Mouse (Mus musculus) macrophage (primary cell): ENCODE data around the gene Gm12184. TPM values are rescaled to one million over a fixed set of nuclear protein-coding genes. Genes with fewer than 3 reads are reported as not detected.
"Not testable (repeated sequence)": the region's sequence is repeated elsewhere in the genome, so short reads cannot be mapped to it uniquely, and the experiment has no call there.

ENCODE experiments used
- H3K27ac ChIP-seq: fragments of 350-480 bp; formaldehyde crosslinking; 2 replicates; pipeline ENCODE4 v1.9.0; 2021
- H3K36me3 ChIP-seq: fragments of 350-480 bp; formaldehyde crosslinking; 2 replicates; pipeline ENCODE4 v1.9.0; 2021; ENCODE audit errors: inconsistent target
- H3K4me3 ChIP-seq: fragments of 350-480 bp; formaldehyde crosslinking; 2 replicates; pipeline ENCODE4 v1.9.0; 2021; ENCODE audit errors: inconsistent target
- H3K79me2 ChIP-seq: fragments of 350-480 bp; formaldehyde crosslinking; 2 replicates; pipeline ENCODE4 v1.9.0; 2021; ENCODE audit errors: inconsistent target
- WGBS: methylation state at CpG from one replicate; pipeline ENCODE4 v1.1.7; 2026; ENCODE audit warnings: inconsistent platforms; ENCODE audit not compliant: missing documents; 5-methylcytosine and 5-hydroxymethylcytosine counted together
- polyA plus RNA-seq: library from polyadenylated mRNA; stranded (reverse); fragments of 250-400 nt; gene quantifications from 3 replicates; pipeline ENCODE4 v1.2.4, GENCODE M21; 2018; ENCODE audit warnings: inconsistent platforms
- total RNA-seq, 78 experiments: library from RNA; depleted of rRNA; stranded (reverse); fragments of 250-400 nt; gene quantifications; 1 replicate in 9 of 78; 2 replicates in 24 of 78; 3 replicates in 43 of 78; 4 replicates in 2 of 78; pipeline ENCODE4 v1.2.4; 2018; ENCODE audit warnings: inconsistent platforms in 56 of 78

The Gm12184 gene
- 1 to 10 TPM in 4 of 26 experiments, under 1 TPM in 1, not detected in 21; 0.98 to 1.4 (median 1.3) TPM for total RNA-seq (2018; cell fraction: chromatin; rRNA removed)
- 1 to 10 TPM in 21 of 26 experiments, under 1 TPM in 5; 0.47 to 2.3 (median 1.5) TPM for total RNA-seq (2018; cell fraction: cytosol; rRNA removed)
- 1 to 10 TPM in 3 of 26 experiments, under 1 TPM in 10, not detected in 13; 0.40 to 5.6 (median 0.67) TPM for total RNA-seq (2018; cell fraction: nucleus; rRNA removed)
- 0.75 to 2.7 TPM (median 1.7 TPM) in 3 replicates for polyA plus RNA-seq

DNA sequence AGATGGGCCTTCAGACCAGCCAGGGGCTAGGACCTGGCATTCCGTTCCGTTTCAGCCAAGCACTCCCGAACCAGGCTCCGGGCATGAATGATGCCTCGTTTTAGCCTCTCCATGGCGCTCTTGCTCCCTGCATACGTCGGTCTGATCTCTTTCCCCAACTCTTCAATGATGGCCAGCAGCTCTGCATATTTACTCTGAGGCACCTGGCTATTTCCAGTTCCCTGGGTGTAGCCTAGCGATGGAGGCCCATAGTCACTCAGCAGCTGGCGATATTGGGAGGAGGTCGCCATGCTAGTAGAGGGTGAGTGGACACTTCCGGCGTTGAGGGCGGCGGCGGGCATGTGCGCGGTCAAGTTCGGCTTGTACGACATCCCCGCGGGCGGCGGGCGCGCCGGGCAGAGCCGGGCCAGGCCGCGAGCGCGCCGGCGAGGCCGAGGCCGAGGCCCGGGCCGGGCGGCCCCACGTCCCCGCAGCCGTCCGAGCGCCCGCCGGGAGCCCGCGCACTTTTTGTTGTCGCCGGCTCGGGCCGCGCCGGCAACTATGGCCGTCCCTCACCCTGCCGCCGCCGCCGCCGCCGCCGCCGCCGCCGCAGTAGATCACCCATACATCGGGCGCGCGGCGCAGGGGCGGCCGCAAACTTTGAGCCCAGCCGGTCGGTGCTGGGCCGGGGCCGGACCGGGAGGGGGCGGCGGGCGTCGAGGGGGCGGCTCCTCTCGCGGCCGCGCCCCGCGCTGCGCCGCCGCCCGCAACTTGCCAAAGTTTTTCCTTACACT, at the start of gene Gm12184, which contains the start of gene Trim7:
TSS of gene Gm12184 (minus strand) at position 677 of the 773 bp plus-strand sequence.
TSS of gene Trim7 (plus strand) at position 162 of the 773 bp plus-strand sequence.
- H3K27ac ChIP-seq, H3K79me2 ChIP-seq, H3K36me3 ChIP-seq: not testable (repeated sequence)
- H3K4me3 ChIP-seq = peak within 1 kb of the TSS; percentile 40
- WGBS = 0% methylated on average over 8 of the region's 92 CpGs

DNA sequence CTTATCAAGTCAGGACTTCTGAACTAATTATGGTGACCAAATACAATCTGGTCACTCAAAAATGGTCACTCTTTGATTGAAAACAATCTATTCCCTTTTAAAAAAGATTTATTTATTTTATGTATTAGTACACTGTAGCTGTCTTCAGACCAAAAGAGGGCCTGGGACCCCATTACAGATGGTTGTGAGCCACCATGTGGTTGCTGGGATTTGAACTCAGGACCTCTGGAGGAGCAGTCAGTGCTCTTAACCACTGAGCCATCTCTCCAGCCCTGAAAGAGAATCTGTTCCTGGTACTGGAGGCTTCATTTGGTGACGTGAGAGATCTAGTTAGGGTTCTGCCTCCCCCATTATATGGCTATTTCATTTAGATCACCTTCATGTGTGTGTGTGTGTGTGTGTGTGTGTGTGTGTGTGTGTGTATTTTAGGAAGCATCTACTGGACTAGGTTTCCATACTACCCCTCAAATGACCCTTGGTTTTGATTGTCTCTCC, 48.9 kb upstream of the Gm12184 start:
- WGBS = 100% methylated on average over 1 of the region's 1 CpGs
- H3K79me2 ChIP-seq = peaks cover 21% of the 10 kb centered on the region
- H3K36me3 ChIP-seq, H3K4me3 ChIP-seq, H3K27ac ChIP-seq: not testable (repeated sequence)

DNA sequence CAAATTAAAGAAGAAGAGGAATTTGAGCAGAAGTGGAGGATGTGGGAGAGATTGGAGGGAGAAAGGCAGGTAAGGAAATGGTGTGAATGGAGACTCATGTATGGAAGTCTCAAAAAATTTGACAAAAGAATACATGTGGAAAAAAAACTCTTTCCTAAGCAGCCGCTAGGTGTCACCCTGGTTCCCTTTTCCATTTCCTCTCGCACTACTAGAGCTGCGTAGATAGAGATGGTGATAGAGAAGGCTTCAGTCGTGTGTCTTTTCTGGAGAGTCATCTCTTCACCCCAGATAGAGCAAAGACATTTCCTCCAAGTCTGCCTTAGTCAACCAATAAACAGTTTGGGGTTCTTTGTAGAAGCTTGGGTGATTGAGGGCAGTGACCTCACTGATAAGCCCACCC, 48.0 kb upstream of the Gm12184 start:
- 6% methylated on average over 4 of the region's 4 CpGs for WGBS
- H3K36me3 ChIP-seq = no peaks in the 10 kb centered on the region
- H3K27ac ChIP-seq = no peak overlapping the region
- H3K79me2 ChIP-seq = peaks cover 30% of the 10 kb centered on the region
- no peak overlapping the region for H3K4me3 ChIP-seq

GRCm38 (mm10) chr11:48873591-48874290, 47.3 kb upstream of the Gm12184 start:
- Histone ChIP-seq H3K27ac (peak overlapping the region; percentile 97), H3K79me2 (peaks cover 38% of the 10 kb centered on the region), H3K36me3 (0 out of 2 replicates have a peak, but pooled peaks cover under 1% of the 10 kb centered on the region), H3K4me3 (no peak overlapping the region)
- WGBS = 80% methylated on average over 10 of the region's 10 CpGs

GRCm38 (mm10) chr11:48872695-48873300, 46.3 kb upstream of the Gm12184 start:
- Histone ChIP-seq H3K4me3 (peak overlapping the region; percentile 60; the same call in 1 of the 2 replicates), H3K27ac (peak overlapping the region; percentile 97), H3K79me2 (peaks cover 47% of the 10 kb centered on the region), H3K36me3 (peaks cover 6% of the 10 kb centered on the region)
- WGBS = 58% methylated on average over 7 of the region's 7 CpGs

DNA sequence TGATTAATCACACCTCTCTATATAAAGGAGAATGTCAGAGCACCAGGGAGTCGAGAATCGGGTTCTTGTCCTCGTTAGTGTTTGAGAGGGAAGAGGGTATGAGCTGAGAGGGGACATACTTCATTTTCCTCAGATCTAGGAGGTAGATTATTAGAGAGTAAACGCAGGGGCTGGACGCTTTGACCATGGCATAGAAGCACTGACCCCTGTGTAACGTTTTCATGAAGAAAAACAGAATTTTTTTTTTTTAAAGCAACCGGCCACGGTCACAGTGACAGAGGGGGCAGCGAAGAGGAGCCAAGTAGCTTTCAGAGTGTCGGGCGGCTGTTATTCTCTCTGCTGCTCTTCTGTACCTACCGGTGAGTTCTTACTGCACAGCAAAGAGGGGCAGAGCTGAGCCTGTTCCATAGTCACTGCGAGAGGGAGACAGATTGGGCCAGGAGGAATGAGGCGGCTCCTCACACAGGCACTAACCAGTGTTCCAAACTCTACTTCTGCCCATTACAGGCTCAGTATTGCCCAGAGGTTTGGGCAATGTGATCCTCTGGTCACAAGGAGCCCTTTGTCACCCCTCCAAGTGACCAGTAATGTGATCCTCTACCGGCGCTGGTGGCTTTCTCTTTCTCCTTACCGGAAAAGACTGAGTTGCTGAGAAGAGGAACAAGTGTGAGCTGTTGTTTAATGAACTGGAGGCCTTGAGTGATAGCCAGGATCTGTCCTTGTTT, 45.5 kb upstream of the Gm12184 start:
- H3K27ac ChIP-seq = peak overlapping the region; percentile 97
- H3K4me3 ChIP-seq = peak overlapping the region; percentile 60
- peaks cover 14% of the 10 kb centered on the region for H3K36me3 ChIP-seq
- H3K79me2 ChIP-seq = peaks cover 55% of the 10 kb centered on the region
- WGBS = 1% methylated on average over 17 of the region's 17 CpGs

GRCm38 (mm10) chr11:48871201-48871772, 44.8 kb upstream of the Gm12184 start, which contains the start of gene Irgm1:
Gene Irgm1 (minus strand): TSS chr11:48871683.
- peaks cover 21% of the 10 kb centered on the region for H3K36me3 ChIP-seq
- H3K4me3 ChIP-seq = peak within 1 kb of the TSS; percentile 60
- peaks cover 62% of the 10 kb centered on the region for H3K79me2 ChIP-seq
- H3K27ac ChIP-seq = peak within 1 kb of the TSS; percentile 97
- 1% methylated on average over 19 of the region's 19 CpGs for WGBS

- peak overlapping the region; percentile 97 for H3K27ac ChIP-seq
- peaks cover 26% of the 10 kb centered on the region for H3K36me3 ChIP-seq
- WGBS = 0% methylated on average over 7 of the region's 7 CpGs
- peak overlapping the region; percentile 60 for H3K4me3 ChIP-seq
- H3K79me2 ChIP-seq = peaks cover 67% of the 10 kb centered on the region
Measured at GRCm38 (mm10) chr11:48870781-48871180, 44.3 kb upstream of the Gm12184 start.

DNA sequence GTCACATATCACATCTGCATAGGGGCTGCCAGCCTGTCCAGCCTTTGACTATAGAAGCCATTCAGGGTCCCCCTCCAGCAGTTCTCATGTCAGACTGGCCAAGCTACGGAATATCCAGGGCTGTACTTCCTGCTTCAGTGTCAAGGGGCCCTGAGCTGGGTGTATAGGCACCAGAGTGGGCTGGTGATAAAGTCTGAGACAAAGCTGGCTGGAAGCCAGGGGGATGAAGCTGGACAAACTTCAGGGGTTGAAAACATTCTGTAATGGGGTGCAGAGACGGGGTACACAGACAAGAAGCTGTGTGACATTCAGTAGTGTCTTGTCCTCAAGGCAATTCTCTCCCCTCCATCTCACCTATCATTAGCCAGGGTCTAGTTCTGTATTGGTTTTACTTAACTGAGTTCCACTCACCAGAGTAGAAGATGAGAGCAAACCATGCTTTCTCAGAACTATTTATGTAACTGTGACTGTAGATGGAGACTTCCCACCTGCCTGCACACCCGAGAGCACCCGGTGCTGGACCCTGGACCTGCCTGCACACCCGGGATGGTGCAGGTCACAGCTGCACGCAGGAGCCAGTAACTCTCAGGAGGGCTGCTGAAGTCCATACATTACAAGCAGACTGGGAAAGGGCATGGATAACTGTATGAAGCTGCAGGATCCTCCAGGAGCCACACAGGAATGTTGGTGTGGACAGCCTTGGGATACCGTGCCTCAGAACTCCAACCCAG, 43.1 kb upstream of the Gm12184 start:
- Histone ChIP-seq H3K4me3 (peak overlapping the region; percentile 60), H3K27ac (peak overlapping the region; percentile 97), H3K79me2 (peaks cover 71% of the 10 kb centered on the region), H3K36me3 (peaks cover 39% of the 10 kb centered on the region)
- WGBS = 6% methylated on average over 7 of the region's 7 CpGs

- WGBS = 94% methylated on average over 9 of the region's 9 CpGs
- H3K79me2 ChIP-seq = peaks cover 59% of the 10 kb centered on the region
- no peak overlapping the region for H3K4me3 ChIP-seq
- H3K27ac ChIP-seq = no peak overlapping the region
- H3K36me3 ChIP-seq = peaks cover 41% of the 10 kb centered on the region
Measured at GRCm38 (mm10) chr11:48866481-48866880, 40.0 kb upstream of the Gm12184 start.

DNA sequence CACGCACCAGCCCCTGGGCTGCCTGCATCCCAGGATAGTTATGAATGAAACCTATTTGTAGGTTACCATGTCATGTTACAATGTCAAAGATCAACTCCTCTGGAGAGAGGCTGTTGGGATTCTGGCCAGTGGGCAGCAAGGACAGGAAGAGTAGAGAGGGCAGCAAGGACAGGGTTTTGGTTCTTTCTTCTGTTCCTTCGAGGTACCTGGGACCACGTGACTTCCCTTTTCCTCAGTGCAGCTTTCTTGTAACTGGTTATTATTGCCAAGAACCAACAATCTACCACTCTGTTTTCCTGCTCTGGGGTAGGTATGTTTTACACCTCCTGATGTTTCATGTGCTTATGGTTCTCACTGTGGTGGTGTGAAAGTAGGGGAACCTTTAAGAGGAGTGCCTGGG, 37.4 kb upstream of the Gm12184 start:
- no peak overlapping the region for H3K27ac ChIP-seq
- H3K36me3 ChIP-seq = peaks cover 41% of the 10 kb centered on the region
- H3K4me3 ChIP-seq = no peak overlapping the region
- peaks cover 34% of the 10 kb centered on the region for H3K79me2 ChIP-seq
- WGBS = 66% methylated on average over 3 of the region's 3 CpGs

- 92% methylated on average over 1 of the region's 1 CpGs for WGBS
Measured at GRCm38 (mm10) chr11:48862784-48863319, 36.4 kb upstream of the Gm12184 start.

GRCm38 (mm10) chr11:48859014-48859413, 32.6 kb upstream of the Gm12184 start:
- Histone ChIP-seq H3K27ac (no peak overlapping the region), H3K4me3 (no peak overlapping the region), H3K36me3 (no peaks in the 10 kb centered on the region), H3K79me2 (no peaks in the 10 kb centered on the region)
- 0% methylated on average over 6 of the region's 6 CpGs for WGBS

More at GRCm38 (mm10) chr11:48862784-48863319, 36.4 kb upstream of the Gm12184 start:
- Histone ChIP-seq H3K4me3 (no peak overlapping the region), H3K79me2 (peaks cover 25% of the 10 kb centered on the region), H3K36me3 (peaks cover 35% of the 10 kb centered on the region), H3K27ac (no peak overlapping the region)
